Mouse (Mus musculus) kidney, postnatal 0 days (tissue): ENCODE measurements at regions not wholly inside any gene's neighbourhood (a gene's known extent, or its start where the extent isn't known, plus 50 kb on each side); places are given as distances from the start of the nearest gene placed in this dataset.

Experiments used
- ATAC-seq: fragments of 200-750 bp; cut with Nextera tagmentation; replicated peaks from 2 replicates; pipeline ENCODE4 v1.8.0; 2017; ENCODE audit warnings: low read depth, moderate number of reproducible peaks, moderate TSS enrichment, moderate library complexity; ENCODE audit not compliant: low FRiP score
- DNase-seq: peaks from one replicate; pipeline ENCODE4 v3.0.0-alpha.2; 2016; ENCODE audit warnings: low spot score
- H3K27ac ChIP-seq: fragments of 300-500 bp; sonication (generic); 2 replicates; pipeline ENCODE4 v1.5.1; 2014; ENCODE audit warnings: mild to moderate bottlenecking
- H3K27me3 ChIP-seq: fragments of 300-500 bp; sonication (generic); 2 replicates; pipeline ENCODE4 v1.6.1; 2014; ENCODE audit warnings: low read length, mixed read lengths; ENCODE audit not compliant: insufficient read depth
- H3K36me3 ChIP-seq: fragments of 300-500 bp; sonication (generic); 2 replicates; pipeline ENCODE4 v1.6.1; 2014; ENCODE audit warnings: low read length, mixed read lengths; ENCODE audit not compliant: insufficient read depth
- H3K4me1 ChIP-seq: fragments of 300-500 bp; sonication (generic); replicated peaks from 2 replicates; pipeline ENCODE4 v1.6.1; 2014; ENCODE audit warnings: antibody characterized with exemption, low read length, mixed read lengths; ENCODE audit not compliant: insufficient read depth
- H3K4me2 ChIP-seq: fragments of 300-500 bp; sonication (generic); 2 replicates; pipeline ENCODE4 v1.6.1; 2014; ENCODE audit warnings: mild to moderate bottlenecking, low read length, moderate library complexity, mixed read lengths
- H3K4me3 ChIP-seq: fragments of 300-500 bp; sonication (generic); replicated peaks from 2 replicates; pipeline ENCODE4 v1.5.1; 2014; ENCODE audit warnings: low read depth, low read length
- H3K9ac ChIP-seq: fragments of 300-500 bp; sonication (generic); 2 replicates; pipeline ENCODE4 v1.6.1; 2014; ENCODE audit warnings: low read depth, low read length
- H3K9me3 ChIP-seq: fragments of 300-500 bp; sonication (generic); replicated peaks from 2 replicates; pipeline ENCODE4 v1.6.1; 2016; ENCODE audit warnings: low read length, inconsistent platforms, mixed read lengths
- CTCF ChIP-seq: IDR thresholded peaks from 2 replicates; pipeline ENCODE4 v1.5.1; 2016; ENCODE audit warnings: antibody characterized with exemption, low read depth, mild to moderate bottlenecking, moderate library complexity
- WGBS: fragments of 180-500 bp; shearing (Covaris S2); extraction: QIAGEN DNeasy Blood & Tissue Kit; methylation state at CpG from one replicate; pipeline ENCODE4 v1.1.7; 2014; 5-methylcytosine and 5-hydroxymethylcytosine counted together

GRCm38 (mm10) chr4:142514751-142515150 is 275.6 kb upstream of the Kazn start:
- no peak overlapping the region for H3K27ac ChIP-seq
- no peaks in the 10 kb centered on the region for H3K4me1 ChIP-seq
- WGBS: 86% methylated on average over 4 of the region's 4 CpGs
- ATAC-seq (no peak), DNase-seq (no peak)
- H3K36me3 ChIP-seq: no peaks in the 10 kb centered on the region
- no peak overlapping the region for H3K4me2 ChIP-seq
- H3K9me3 ChIP-seq: peaks cover 11% of the 10 kb centered on the region; the same call in 1 of the 2 replicates
- H3K27me3 ChIP-seq: no peaks in the 10 kb centered on the region
- TF ChIP-seq CTCF: no peak
- H3K4me3 ChIP-seq: no peak overlapping the region
- H3K9ac ChIP-seq: no peak overlapping the region

- Histone ChIP-seq H3K36me3 (no peaks in the 10 kb centered on the region), H3K27me3 (no peaks in the 10 kb centered on the region), H3K4me1 (no peaks in the 10 kb centered on the region), H3K9ac (no peak overlapping the region), H3K4me2 (no peak overlapping the region), H3K9me3 (peaks cover 11% of the 10 kb centered on the region; the same call in 1 of the 2 replicates), H3K27ac (no peak overlapping the region), H3K4me3 (no peak overlapping the region)
- 85% methylated on average over 2 of the region's 2 CpGs for WGBS
- TF ChIP-seq CTCF: no peak
- DNase-seq: no peak
- no peak for ATAC-seq
Observed at GRCm38 (mm10) chr4:142509386-142509785, 270.2 kb upstream of the Kazn start.

DNA sequence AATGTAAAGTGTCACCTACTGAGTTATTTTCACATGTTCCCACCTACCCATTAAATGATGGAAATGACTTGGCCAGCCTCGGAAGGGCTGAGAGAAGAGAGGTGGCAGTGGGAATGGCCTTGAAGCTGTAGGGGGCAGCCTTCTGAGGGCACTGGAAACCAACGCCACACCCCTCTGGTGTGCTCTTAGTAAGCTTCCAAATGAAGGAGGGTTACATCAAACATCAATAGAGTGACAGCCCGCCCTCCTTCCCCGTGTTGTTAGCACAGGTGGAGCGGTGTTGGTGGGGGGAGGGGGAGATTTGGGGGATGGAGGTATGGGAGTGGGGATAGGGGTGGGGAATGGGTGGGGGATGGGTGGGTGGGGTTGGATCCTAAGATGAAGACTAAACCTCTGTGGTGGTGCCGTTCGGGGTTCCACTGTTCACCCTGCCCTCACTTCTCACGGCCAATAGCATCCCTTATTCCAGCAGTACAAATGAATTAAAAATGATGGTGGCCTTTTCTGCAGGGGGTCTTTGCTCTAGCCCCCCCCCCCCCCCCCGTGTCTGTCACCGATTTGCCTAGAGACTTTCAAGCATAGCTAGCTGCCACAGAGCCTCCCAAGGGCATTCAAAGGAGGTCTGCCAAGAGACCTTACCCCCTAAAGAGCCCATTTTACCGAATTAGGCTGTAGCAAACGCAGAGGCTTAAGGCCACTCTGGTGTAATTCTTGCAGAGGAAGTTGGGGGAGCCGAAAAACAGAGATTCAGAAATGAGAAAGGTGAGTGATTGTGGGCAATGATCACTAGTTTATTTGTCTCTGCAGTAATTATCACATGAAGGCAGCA is 267.4 kb upstream of the Kazn start:
- Histone ChIP-seq H3K27me3 (no peaks in the 10 kb centered on the region), H3K9me3 (no peaks in the 10 kb centered on the region), H3K4me2 (no peak overlapping the region), H3K27ac (no peak overlapping the region), H3K9ac (no peak overlapping the region), H3K4me1 (no peaks in the 10 kb centered on the region), H3K36me3 (no peaks in the 10 kb centered on the region), H3K4me3 (no peak overlapping the region)
- ATAC-seq (no peak), DNase-seq (no peak)
- 20% methylated on average over 13 of the region's 13 CpGs for WGBS
- TF ChIP-seq CTCF: no peak

DNA sequence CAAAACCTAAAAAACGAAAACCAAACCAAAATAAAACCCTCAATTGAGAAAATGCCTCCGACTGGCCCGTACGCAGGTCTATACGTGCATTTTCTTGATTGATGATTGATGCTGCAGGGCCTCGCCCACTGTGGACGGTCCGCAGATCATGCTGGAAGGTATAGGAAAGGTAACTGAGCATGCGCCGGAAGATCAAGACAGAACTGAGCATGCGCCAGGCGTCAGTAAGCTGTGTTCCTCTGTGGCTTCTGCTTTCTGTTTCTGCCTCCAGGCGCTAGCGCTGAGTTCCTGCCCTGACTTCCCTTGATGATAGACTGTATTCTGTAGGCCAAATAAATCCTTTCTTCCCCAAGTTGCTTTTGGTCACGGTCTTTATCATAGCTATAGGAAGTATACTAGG is 264.6 kb upstream of the Kazn start:
- H3K4me2 ChIP-seq: no peak overlapping the region
- H3K27ac ChIP-seq: no peak overlapping the region
- no peak overlapping the region for H3K9ac ChIP-seq
- no peaks in the 10 kb centered on the region for H3K27me3 ChIP-seq
- ATAC-seq (no peak), DNase-seq (no peak)
- TF ChIP-seq CTCF: no peak
- H3K36me3 ChIP-seq: no peaks in the 10 kb centered on the region
- H3K9me3 ChIP-seq: no peaks in the 10 kb centered on the region
- 84% methylated on average over 15 of the region's 15 CpGs for WGBS
- H3K4me1 ChIP-seq: no peaks in the 10 kb centered on the region
- no peak overlapping the region for H3K4me3 ChIP-seq

- H3K4me1 ChIP-seq: no peaks in the 10 kb centered on the region
- WGBS: 78% methylated on average over 8 of the region's 8 CpGs
- no peak overlapping the region for H3K4me2 ChIP-seq
- H3K9ac ChIP-seq: no peak overlapping the region
- TF ChIP-seq CTCF: no peak
- ATAC-seq (no peak), DNase-seq (no peak)
- H3K36me3 ChIP-seq: no peaks in the 10 kb centered on the region
- H3K27me3 ChIP-seq: no peaks in the 10 kb centered on the region
- no peak overlapping the region for H3K4me3 ChIP-seq
- no peak overlapping the region for H3K27ac ChIP-seq
- no peaks in the 10 kb centered on the region for H3K9me3 ChIP-seq
Observed at GRCm38 (mm10) chr4:142501177-142501576, 262.0 kb upstream of the Kazn start.

DNA sequence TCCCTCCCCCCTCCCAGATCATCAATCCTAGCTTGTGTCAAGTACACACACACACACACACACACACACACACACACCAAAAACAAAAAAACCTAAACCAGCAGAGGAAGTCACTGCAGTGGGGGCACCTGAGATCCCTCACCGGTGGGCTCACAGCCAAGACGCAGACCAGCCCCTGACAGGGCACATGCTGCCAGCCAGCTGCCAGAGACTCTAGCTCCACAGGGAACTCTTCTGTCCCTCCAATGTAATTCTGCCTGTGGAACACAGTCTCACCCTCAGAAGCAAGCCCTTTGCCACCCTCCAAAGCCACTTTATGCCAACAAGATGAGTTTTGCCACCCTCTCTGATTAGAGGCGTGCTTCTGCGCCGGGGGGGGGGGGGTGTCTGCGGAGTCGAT is 261.3 kb upstream of the Kazn start:
- WGBS: 71% methylated on average over 7 of the region's 7 CpGs
- no peaks in the 10 kb centered on the region for H3K36me3 ChIP-seq
- H3K9me3 ChIP-seq: no peaks in the 10 kb centered on the region
- no peak overlapping the region for H3K27ac ChIP-seq
- no peak overlapping the region for H3K9ac ChIP-seq
- H3K27me3 ChIP-seq: no peaks in the 10 kb centered on the region
- DNase-seq (no peak), ATAC-seq (no peak)
- TF ChIP-seq CTCF: no peak
- no peak overlapping the region for H3K4me3 ChIP-seq
- H3K4me2 ChIP-seq: no peak overlapping the region
- H3K4me1 ChIP-seq: no peaks in the 10 kb centered on the region
